Mouse (Mus musculus): ENCODE data around the gene Ifnl2. TPM values are rescaled to one million over a fixed set of nuclear protein-coding genes. Genes with fewer than 3 reads are reported as not detected.

Ifnl2 gene
- total and polyA plus RNA-seq, 2 experiments from 2014 or later: not detected

DNA sequence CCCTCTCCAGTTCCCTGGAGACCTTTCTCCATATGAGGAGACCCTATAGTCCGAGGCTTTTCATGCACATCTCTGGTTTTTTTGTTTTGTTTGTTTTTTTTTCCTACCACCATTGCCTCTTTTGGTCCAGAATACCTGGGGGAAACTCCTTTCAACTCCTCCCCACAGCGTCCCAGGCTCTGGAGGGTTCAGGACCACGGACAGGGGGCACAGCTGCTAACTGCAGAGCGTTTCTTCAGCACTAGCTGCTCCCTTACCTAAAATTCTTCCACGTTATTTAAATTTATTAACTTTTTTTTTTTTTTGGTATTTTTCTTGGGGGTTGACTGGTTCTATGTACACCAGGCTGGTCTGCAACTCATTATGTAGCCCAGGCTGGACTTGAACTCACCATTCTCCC is 4.7 kb downstream of the Ifnl2 start:
- H3K4me2 ChIP-seq (ENCODE audit: low read depth, low read length, poor library complexity, severe bottlenecking): no peak overlapping the region
- TF ChIP-seq CTCF (IDR thresholded peaks at IDR 0.05): no peak
- ATAC-seq (ENCODE audit: low FRiP score) (no peak), DNase-seq (ENCODE audit: low spot score) (no peak)
- no peaks in the 10 kb centered on the region for H3K27me3 ChIP-seq (ENCODE audit: insufficient read depth, low read length)
- 14% methylated on average over 5 of the region's 5 CpGs for WGBS
- no peak overlapping the region for H3K9ac ChIP-seq (replicated peaks; ENCODE audit: low read length, poor library complexity, severe bottlenecking)
- no peak overlapping the region for H3K27ac ChIP-seq (ENCODE audit: low read depth, low read length)
- no peaks in the 10 kb centered on the region for H3K4me1 ChIP-seq (ENCODE audit: insufficient read depth, low read length)
- no peaks in the 10 kb centered on the region for H3K36me3 ChIP-seq (ENCODE audit: insufficient read depth, low read length)
- H3K4me3 ChIP-seq (ENCODE audit: low read depth, low read length): no peak overlapping the region
- H3K9me3 ChIP-seq (ENCODE audit: low read length): no peaks in the 10 kb centered on the region

DNA sequence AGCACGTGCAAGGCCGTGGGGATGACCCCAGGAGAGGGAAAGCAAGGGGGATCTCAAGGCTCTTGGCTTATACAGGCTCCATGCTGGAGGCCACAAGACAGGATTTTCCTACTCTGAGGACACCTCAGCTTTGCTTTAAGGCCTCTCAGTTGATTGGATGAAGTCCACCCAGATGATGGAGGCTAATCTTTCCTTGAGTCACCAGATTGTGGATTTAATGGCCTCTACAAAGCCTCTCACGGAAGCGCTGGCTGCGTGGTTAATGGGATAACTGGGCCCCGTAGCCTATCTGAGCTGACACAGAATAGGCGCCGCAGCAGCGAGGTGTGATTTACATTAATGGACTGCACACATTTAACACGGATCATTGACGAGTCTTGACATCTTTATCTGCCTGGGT is 14.8 kb downstream of the Ifnl2 start:
- DNase-seq (ENCODE audit: low spot score) (peak; percentile 4), ATAC-seq (ENCODE audit: low FRiP score) (no peak)
- Histone ChIP-seq H3K4me3 (ENCODE audit: low read depth, low read length) (no peak overlapping the region), H3K9ac (replicated peaks; ENCODE audit: low read length, poor library complexity, severe bottlenecking) (no peak overlapping the region), H3K4me2 (ENCODE audit: low read depth, low read length, poor library complexity, severe bottlenecking) (no peak overlapping the region), H3K4me1 (ENCODE audit: insufficient read depth, low read length) (no peaks in the 10 kb centered on the region), H3K27me3 (ENCODE audit: insufficient read depth, low read length) (no peaks in the 10 kb centered on the region), H3K36me3 (ENCODE audit: insufficient read depth, low read length) (no peaks in the 10 kb centered on the region), H3K9me3 (ENCODE audit: low read length) (no peaks in the 10 kb centered on the region), H3K27ac (ENCODE audit: low read depth, low read length) (no peak overlapping the region)
- WGBS: 26% methylated on average over 11 of the region's 11 CpGs
- no peak for TF ChIP-seq CTCF (IDR thresholded peaks at IDR 0.05)

DNA sequence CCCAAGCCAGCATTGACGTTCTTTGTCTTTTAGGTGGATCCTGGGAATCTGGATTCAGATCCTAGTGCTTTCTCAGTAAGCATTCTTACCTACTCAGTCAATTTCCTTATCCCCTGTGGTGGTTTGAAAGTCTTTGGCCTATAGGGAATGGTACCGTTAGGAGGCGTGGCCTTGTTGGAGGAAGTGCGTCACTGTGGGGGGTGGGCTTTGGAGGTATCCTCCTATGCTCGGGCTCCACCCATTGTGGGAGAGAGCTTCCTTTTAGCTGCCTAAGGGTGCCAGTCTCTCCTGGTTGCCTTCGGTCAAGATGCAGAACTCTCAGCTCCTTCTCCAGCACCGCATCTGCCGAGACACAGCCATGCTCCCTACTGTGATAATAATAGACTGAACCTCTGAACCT is 17.9 kb downstream of the Ifnl2 start:
- Histone ChIP-seq H3K9ac (replicated peaks; ENCODE audit: low read length, poor library complexity, severe bottlenecking) (no peak overlapping the region), H3K36me3 (ENCODE audit: insufficient read depth, low read length) (no peaks in the 10 kb centered on the region), H3K27ac (ENCODE audit: low read depth, low read length) (no peak overlapping the region), H3K9me3 (ENCODE audit: low read length) (no peaks in the 10 kb centered on the region), H3K4me1 (ENCODE audit: insufficient read depth, low read length) (no peaks in the 10 kb centered on the region), H3K27me3 (ENCODE audit: insufficient read depth, low read length) (0 out of 2 replicates have a peak, but pooled peaks cover 3% of the 10 kb centered on the region), H3K4me2 (ENCODE audit: low read depth, low read length, poor library complexity, severe bottlenecking) (no peak overlapping the region), H3K4me3 (ENCODE audit: low read depth, low read length) (no peak overlapping the region)
- DNase-seq (ENCODE audit: low spot score) (no peak), ATAC-seq (ENCODE audit: low FRiP score) (no peak)
- TF ChIP-seq CTCF (IDR thresholded peaks at IDR 0.05): no peak
- WGBS: 92% methylated on average over 8 of the region's 8 CpGs

DNA sequence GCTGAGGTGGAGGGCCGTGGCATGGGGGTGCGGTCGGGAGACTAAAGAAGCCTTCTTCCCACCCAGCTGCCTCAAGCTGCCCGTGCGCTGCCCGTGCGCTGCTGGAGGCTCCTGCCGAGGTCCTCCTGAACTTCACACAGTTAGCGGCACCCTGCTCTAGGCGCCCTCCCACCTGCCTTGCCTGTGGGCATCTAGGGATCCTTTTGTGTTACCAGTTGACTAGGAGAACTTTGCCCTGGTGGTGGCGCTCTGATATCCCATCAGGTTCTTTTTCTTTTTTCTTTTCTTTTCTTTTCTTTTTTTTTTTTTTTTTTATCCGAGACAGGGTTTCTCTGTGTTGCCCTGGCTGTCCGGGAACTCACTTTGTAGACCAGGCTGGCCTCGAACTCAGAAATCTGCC is 19.4 kb downstream of the Ifnl2 start:
- Histone ChIP-seq H3K9me3 (ENCODE audit: low read length) (no peaks in the 10 kb centered on the region), H3K27ac (ENCODE audit: low read depth, low read length) (no peak overlapping the region), H3K4me1 (ENCODE audit: insufficient read depth, low read length) (no peaks in the 10 kb centered on the region), H3K36me3 (ENCODE audit: insufficient read depth, low read length) (no peaks in the 10 kb centered on the region), H3K4me2 (ENCODE audit: low read depth, low read length, poor library complexity, severe bottlenecking) (no peak overlapping the region), H3K27me3 (ENCODE audit: insufficient read depth, low read length) (0 out of 2 replicates have a peak, but pooled peaks cover 6% of the 10 kb centered on the region), H3K9ac (replicated peaks; ENCODE audit: low read length, poor library complexity, severe bottlenecking) (no peak overlapping the region), H3K4me3 (ENCODE audit: low read depth, low read length) (no peak overlapping the region)
- ATAC-seq (ENCODE audit: low FRiP score) (no peak), DNase-seq (ENCODE audit: low spot score) (no peak)
- no peak for TF ChIP-seq CTCF (IDR thresholded peaks at IDR 0.05)
- WGBS: 28% methylated on average over 14 of the region's 14 CpGs

DNA sequence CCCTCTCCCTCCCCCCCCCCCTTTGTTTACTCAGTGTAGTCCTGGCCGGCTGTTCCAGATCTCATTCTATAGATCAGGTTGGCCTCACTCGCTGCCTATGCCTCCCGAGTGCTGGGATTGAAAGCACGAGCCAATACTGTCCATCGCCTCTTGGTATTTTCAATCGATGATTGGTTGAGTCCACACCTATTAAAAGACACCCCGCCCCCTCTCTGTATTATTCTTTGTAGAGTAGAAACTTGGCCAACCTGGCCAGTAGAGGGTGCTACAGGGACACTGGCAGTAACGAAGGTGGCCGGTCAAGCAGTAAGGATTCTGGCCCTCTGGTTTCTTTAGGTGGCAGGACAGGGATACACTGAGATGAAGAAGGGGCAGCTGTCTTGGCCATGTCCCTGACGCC is 19.8 kb downstream of the Ifnl2 start:
- DNase-seq (ENCODE audit: low spot score): peak; percentile 74
- H3K27ac ChIP-seq (ENCODE audit: low read depth, low read length): no peak overlapping the region
- no peaks in the 10 kb centered on the region for H3K9me3 ChIP-seq (ENCODE audit: low read length)
- no peaks in the 10 kb centered on the region for H3K4me1 ChIP-seq (ENCODE audit: insufficient read depth, low read length)
- H3K27me3 ChIP-seq (ENCODE audit: insufficient read depth, low read length): 0 out of 2 replicates have a peak, but pooled peaks cover 6% of the 10 kb centered on the region
- no peaks in the 10 kb centered on the region for H3K36me3 ChIP-seq (ENCODE audit: insufficient read depth, low read length)
- peak; percentile 66 for TF ChIP-seq CTCF (IDR thresholded peaks at IDR 0.05)
- ATAC-seq (ENCODE audit: low FRiP score): no peak
- WGBS: 5% methylated on average over 10 of the region's 10 CpGs
- no peak overlapping the region for H3K4me2 ChIP-seq (ENCODE audit: low read depth, low read length, poor library complexity, severe bottlenecking)
- H3K9ac ChIP-seq (replicated peaks; ENCODE audit: low read length, poor library complexity, severe bottlenecking): no peak overlapping the region
- no peak overlapping the region for H3K4me3 ChIP-seq (ENCODE audit: low read depth, low read length)

DNA sequence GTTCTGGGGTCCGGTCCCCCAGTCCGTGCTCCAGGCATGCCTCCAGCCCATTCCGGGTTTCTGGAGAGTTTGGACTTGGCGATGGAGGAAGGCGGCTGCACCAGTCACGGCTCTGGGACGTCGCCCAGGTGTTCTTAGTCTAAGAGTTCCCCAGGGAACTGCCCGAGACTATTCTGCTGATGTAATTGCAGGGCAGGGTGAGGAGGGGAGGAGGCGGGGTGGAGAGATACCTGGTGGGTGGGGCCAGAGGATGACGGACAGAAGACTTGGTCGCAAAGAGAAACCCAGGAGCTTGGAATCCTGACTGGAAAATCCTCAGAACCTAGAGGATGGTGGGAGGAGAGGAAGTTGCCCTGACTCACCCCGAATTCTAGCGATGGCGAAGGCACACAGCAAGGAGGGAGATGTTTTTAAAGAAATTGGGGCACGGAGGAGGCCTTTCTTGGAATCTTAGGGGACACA is 22.2 kb downstream of the Ifnl2 start:
- Histone ChIP-seq H3K27me3 (ENCODE audit: insufficient read depth, low read length) (0 out of 2 replicates have a peak, but pooled peaks cover 6% of the 10 kb centered on the region), H3K4me1 (ENCODE audit: insufficient read depth, low read length) (no peaks in the 10 kb centered on the region), H3K4me2 (ENCODE audit: low read depth, low read length, poor library complexity, severe bottlenecking) (peak overlapping the region; percentile 49), H3K27ac (ENCODE audit: low read depth, low read length) (no peak overlapping the region), H3K4me3 (ENCODE audit: low read depth, low read length) (peak overlapping the region; percentile 26), H3K36me3 (ENCODE audit: insufficient read depth, low read length) (no peaks in the 10 kb centered on the region), H3K9me3 (ENCODE audit: low read length) (no peaks in the 10 kb centered on the region), H3K9ac (replicated peaks; ENCODE audit: low read length, poor library complexity, severe bottlenecking) (peak overlapping the region; percentile 44)
- 5% methylated on average over 16 of the region's 16 CpGs for WGBS
- no peak for TF ChIP-seq CTCF (IDR thresholded peaks at IDR 0.05)
- ATAC-seq (ENCODE audit: low FRiP score) (peak; percentile 27; the same call in 1 of the 2 replicates), DNase-seq (ENCODE audit: low spot score) (peak; percentile 31)
